Mouse (Mus musculus): ENCODE measurements around the gene Fyttd1. TPM values are rescaled to one million over a fixed set of nuclear protein-coding genes. Genes with fewer than 3 reads are reported as not detected.

The Fyttd1 gene
- polyA plus RNA-seq, 3 experiments from 2014 or later = 54.2 to 93.0 (median 62.4) TPM

GRCm38 (mm10) chr16:32945379-32945778 is 68.1 kb downstream of the Fyttd1 start:
- no peak for ATAC-seq

DNA sequence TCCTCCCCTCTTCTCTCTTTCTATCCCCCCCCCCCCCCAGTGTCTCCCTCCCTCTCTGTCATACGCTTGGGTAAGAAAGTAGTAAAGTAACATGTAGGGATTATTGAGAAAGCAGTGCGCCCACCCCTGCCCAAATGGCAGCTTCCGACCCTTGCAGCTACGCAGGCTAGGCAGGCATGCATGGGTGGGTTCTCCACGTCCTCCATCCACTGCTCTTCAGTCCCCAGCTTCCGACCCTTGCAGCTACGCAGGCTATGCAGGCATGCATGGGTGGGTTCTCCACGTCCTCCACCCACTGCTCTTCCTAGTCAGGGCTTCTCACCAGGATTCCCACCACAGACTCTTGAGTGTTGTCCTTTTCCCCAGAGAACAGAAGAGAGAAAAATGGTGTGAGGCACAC is 70.7 kb downstream of the Fyttd1 start:
- ATAC-seq = no peak

- ATAC-seq = peak; percentile 32
Observed at GRCm38 (mm10) chr16:32948656-32949055, 71.4 kb downstream of the Fyttd1 start.

GRCm38 (mm10) chr16:32949281-32949680 is 72.0 kb downstream of the Fyttd1 start:
- no peak for ATAC-seq

DNA sequence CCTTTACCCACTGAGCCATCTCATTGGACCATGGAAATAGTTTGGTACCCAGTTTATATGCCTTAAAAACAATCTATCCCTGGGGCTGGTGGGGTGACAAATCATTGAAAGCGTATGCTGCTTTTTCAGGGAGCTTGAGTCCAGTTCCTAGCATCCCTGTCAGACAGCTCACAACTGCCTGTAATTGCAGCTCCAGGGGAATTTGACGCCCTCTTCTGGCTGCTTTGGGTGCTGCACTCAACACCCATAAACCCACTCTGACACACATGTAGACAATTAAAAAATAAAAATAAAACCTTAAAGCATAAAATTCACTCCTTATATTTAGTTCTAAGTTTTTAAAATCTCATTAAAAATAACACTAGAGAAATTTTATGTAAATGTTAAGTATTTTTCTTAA is 73.8 kb downstream of the Fyttd1 start:
- ATAC-seq = no peak

GRCm38 (mm10) chr16:32953806-32954205 is 76.5 kb downstream of the Fyttd1 start:
- ATAC-seq = peak; percentile 98

DNA sequence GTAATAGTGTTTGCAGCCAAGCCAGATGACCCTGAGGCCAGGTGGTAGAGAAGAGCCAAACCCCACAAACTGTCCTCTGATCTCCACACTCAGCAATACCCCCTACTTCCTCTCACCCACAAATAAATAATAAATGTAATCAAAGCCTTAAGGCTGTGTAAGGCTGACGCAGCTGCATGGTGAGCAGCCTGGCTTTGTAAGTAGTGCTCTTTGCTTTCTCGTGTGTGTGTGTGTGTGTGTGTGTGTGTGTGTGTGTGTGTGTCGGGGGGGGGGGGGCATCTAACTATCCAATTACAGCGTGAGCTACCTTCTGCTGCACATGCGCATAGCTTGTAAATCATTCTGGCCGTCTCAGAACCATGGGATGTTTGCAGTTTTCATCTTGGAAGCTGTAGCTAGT is 77.0 kb downstream of the Fyttd1 start:
- peak; percentile 42 for ATAC-seq

GRCm38 (mm10) chr16:32956889-32957288 is 79.6 kb downstream of the Fyttd1 start:
- no peak for ATAC-seq

Other genes starting within 250 kb of the Fyttd1 start
- gene Tnk2, start 233.6 kb upstream of the Fyttd1 start, polyA plus RNA-seq (2017; shearing (Covaris generic)) = 10 to 100 TPM in 1 of 3 experiments, 1 to 10 TPM in 2; 7.2 to 10.1 (median 8.6) TPM
- gene Muc4, start 141.6 kb upstream of the Fyttd1 start, polyA plus RNA-seq (2017; shearing (Covaris generic)) = under 1 TPM in 1 of 3 experiments, not detected in 2; 0.05 TPM
- 1 to 10 TPM in 1 of 3 experiments, not detected in 2; 2.3 TPM for gene Muc20, start 80.1 kb upstream of the Fyttd1 start, polyA plus RNA-seq (2017; shearing (Covaris generic))
- gene Smbd1, start 67.0 kb upstream of the Fyttd1 start, polyA plus RNA-seq (2017; shearing (Covaris generic)) = not detected
- gene Rubcn, start 266 bp downstream of the Fyttd1 start, polyA plus RNA-seq (2017; shearing (Covaris generic)) = 10 to 100 TPM in 2 of 3 experiments, 1 to 10 TPM in 1; 9.3 to 15.1 (median 13.8) TPM
- 10 to 100 TPM; 19.6 to 23.6 (median 21.9) TPM for gene Lrch3, start 36.6 kb downstream of the Fyttd1 start, polyA plus RNA-seq (2017; shearing (Covaris generic))
- gene Iqcg, start 178.7 kb downstream of the Fyttd1 start, polyA plus RNA-seq (2017; shearing (Covaris generic)) = 1 to 10 TPM in 2 of 3 experiments, under 1 TPM in 1; 0.86 to 2.4 (median 1.4) TPM
- 1,000 to 10,000 TPM; 1,095 to 1,593 (median 1,512) TPM for gene Rpl35a, start 179.0 kb downstream of the Fyttd1 start, polyA plus RNA-seq (2017; shearing (Covaris generic))
- gene Lmln, start 185.0 kb downstream of the Fyttd1 start, polyA plus RNA-seq (2017; shearing (Covaris generic)) = under 1 TPM; 0.12 to 0.57 (median 0.24) TPM

All from inflammation-experienced regulatory T-cells, adult 6 months (primary cell).